Mouse (Mus musculus): ENCODE results near the gene Gm10799.

Gene Gm10799

DNA sequence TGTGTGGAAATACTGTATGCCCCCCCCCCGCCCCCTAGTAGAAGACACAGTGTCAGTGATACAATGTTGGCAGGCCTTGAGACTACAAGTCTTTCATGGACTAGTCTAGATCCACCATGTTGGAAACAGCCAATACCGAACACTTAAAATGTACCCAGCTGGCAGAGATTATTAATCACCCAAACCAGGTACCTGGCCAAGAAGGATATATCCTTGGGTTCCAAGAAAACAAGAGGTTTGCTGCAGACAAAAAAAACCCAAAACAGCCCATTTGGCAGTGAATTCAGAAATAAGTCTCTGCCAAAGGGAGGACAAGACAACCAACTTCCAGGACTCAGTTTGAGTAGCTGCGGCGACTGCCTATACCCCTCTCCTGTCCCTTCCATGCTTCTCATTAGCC is 43.7 kb downstream of the Gm10799 start:
- no peak for DNase-seq (ENCODE audit: low read depth, low spot score)

DNA sequence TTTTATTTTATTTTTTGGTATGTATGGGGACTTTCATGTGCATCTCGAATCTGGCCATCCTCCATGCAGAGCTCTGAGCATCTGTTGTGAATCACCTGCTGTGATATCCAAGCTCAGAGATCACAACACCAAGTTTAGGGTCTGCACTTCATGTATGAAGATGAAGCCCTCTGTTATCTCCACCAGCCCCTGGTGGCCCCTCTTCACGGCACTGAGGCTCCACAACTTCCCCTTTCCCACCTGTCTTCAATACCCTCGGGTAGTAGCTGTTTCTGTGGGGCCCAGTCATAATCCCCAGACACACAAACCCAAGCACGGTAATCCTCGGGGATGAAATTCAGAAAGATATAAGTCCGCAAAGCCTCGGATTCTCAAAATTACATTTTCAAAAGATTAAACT is 45.3 kb downstream of the Gm10799 start:
- DNase-seq (ENCODE audit: low read depth, low spot score): no peak
